Mouse (Mus musculus): ENCODE measurements around the gene Ank2. TPM values are rescaled to one million over a fixed set of nuclear protein-coding genes. Genes with fewer than 3 reads are reported as not detected.

Ank2 gene
- total and polyA plus RNA-seq, 2 experiments from 2014 or later, result 195 to 497 TPM

DNA sequence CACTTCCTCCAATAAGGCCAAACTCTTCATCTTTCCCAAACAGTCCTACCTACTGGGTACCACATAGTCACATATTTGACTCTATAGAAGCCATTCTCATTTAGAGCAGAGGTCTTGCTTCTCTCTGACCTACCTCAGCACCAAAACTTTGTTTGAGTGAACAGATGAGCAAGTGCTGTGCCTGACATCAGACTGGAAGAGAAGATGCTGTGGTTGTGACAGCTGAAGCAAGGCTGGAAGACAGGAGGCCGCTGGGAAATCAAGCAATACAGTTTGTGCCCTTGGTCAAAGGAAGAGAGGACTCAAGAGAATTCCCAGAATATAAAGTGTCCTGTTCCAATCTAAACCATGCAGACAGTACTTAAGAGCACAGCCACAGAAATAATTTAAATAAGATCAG is 402.0 kb downstream of the Ank2 start:
- no peak overlapping the region for H3K4me2 ChIP-seq (ENCODE audit: low read depth, low read length)
- H3K9ac ChIP-seq (replicated peaks; ENCODE audit: low read length), result no peak overlapping the region
- no peak for ATAC-seq
- no peak overlapping the region for H3K4me3 ChIP-seq (ENCODE audit: low read length)
- 93% methylated on average over 1 of the region's 1 CpGs for WGBS
- H3K9me3 ChIP-seq (ENCODE audit: low read length), result no peaks in the 10 kb centered on the region
- no peak for TF ChIP-seq CTCF (IDR thresholded peaks at IDR 0.05; ENCODE audit: low read depth)
- no peaks in the 10 kb centered on the region for H3K36me3 ChIP-seq (ENCODE audit: insufficient read depth, low read length)
- no peak overlapping the region for H3K27ac ChIP-seq
- DNase-seq (ENCODE audit: low spot score), result no peak
- H3K27me3 ChIP-seq (ENCODE audit: insufficient read depth, low read length), result no peaks in the 10 kb centered on the region
- no peaks in the 10 kb centered on the region for H3K4me1 ChIP-seq (ENCODE audit: insufficient read depth, low read length)

DNA sequence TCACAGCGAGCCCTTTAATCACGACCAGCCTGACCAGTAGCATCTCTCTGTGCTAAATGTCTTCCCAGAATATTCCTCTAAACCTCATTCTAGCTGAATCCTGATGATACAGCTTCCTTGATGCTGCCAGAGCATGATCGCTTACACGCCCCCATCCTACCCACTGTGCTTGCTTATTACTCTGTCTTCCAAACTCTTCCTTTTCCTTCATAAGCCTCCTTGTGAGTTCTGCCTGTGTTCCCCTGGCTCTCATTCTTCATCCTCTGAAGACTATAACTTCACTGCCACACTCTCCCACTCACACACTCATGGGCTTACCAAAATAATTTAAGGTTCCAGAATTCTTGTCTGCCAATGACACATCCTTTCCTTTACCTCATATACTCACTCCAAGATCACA is 405.5 kb downstream of the Ank2 start:
- Histone ChIP-seq H3K27ac (no peak overlapping the region), H3K27me3 (ENCODE audit: insufficient read depth, low read length) (no peaks in the 10 kb centered on the region), H3K4me1 (ENCODE audit: insufficient read depth, low read length) (no peaks in the 10 kb centered on the region), H3K9ac (replicated peaks; ENCODE audit: low read length) (no peak overlapping the region), H3K36me3 (ENCODE audit: insufficient read depth, low read length) (no peaks in the 10 kb centered on the region), H3K4me2 (ENCODE audit: low read depth, low read length) (no peak overlapping the region), H3K4me3 (ENCODE audit: low read length) (no peak overlapping the region), H3K9me3 (ENCODE audit: low read length) (no peaks in the 10 kb centered on the region)
- DNase-seq (ENCODE audit: low spot score) (no peak), ATAC-seq (no peak)
- 90% methylated on average over 4 of the region's 4 CpGs for WGBS
- TF ChIP-seq CTCF (IDR thresholded peaks at IDR 0.05; ENCODE audit: low read depth), result no peak

DNA sequence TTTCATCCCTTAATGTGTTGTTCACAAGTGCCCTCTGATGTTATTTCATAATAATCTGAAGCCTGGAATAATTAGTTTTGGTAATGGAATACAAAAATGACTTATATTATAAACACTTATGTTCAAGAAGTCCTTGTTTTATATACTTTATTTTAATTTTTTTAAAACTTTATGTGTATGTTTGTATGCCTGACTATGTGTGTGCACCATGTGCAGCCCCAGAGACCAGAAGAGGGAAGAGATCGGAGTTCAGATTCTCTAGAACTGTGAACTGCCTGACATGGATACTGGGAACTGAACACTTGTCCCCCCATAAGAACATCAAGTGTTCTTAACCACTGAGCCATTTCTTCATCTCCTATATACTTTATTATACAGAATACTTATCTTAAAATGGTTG is 411.6 kb downstream of the Ank2 start:
- H3K4me3 ChIP-seq (ENCODE audit: low read length), result no peak overlapping the region
- no peak overlapping the region for H3K4me2 ChIP-seq (ENCODE audit: low read depth, low read length)
- TF ChIP-seq CTCF (IDR thresholded peaks at IDR 0.05; ENCODE audit: low read depth), result no peak
- H3K9ac ChIP-seq (replicated peaks; ENCODE audit: low read length), result no peak overlapping the region
- H3K4me1 ChIP-seq (ENCODE audit: insufficient read depth, low read length), result no peaks in the 10 kb centered on the region
- no peaks in the 10 kb centered on the region for H3K27me3 ChIP-seq (ENCODE audit: insufficient read depth, low read length)
- H3K9me3 ChIP-seq (ENCODE audit: low read length), result no peaks in the 10 kb centered on the region
- no peak overlapping the region for H3K27ac ChIP-seq
- H3K36me3 ChIP-seq (ENCODE audit: insufficient read depth, low read length), result no peaks in the 10 kb centered on the region
- no peak for ATAC-seq
- no peak for DNase-seq (ENCODE audit: low spot score)
- WGBS, result 73% methylated on average over 1 of the region's 1 CpGs

DNA sequence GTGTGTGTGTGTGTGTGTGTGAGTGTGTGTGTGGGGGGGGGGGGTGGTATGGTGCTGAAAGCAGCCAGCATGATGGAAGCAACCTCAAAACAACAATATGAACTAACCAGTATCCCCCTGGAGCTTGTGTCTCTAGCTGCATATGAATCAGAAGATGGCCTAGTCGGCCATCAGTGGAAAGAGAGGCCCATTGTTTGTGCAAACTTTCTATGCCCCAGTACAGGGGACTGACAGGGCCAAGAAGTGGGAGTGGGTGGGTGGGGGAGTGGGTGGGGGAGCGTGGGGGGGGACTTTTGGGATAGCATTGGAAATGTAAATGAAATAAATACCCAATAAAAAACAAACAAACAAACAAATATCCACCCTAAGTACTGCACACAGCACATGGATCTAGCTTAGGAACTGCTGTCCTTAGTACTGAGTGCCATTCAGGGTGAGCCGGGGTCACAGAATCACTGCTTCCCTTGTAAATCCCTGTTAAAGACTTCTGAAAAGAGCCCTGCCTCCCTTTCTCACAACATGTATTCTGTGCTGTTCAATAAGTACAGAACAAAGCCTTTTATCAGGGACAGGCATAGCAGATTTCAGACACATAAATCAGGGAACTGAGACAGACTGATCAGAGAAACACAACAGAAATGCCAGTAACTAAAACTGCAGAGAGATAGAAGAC is 412.2 kb downstream of the Ank2 start:
- ATAC-seq (no peak), DNase-seq (ENCODE audit: low spot score) (no peak)
- H3K27me3 ChIP-seq (ENCODE audit: insufficient read depth, low read length), result no peaks in the 10 kb centered on the region
- H3K9ac ChIP-seq (replicated peaks; ENCODE audit: low read length), result no peak overlapping the region
- no peak overlapping the region for H3K27ac ChIP-seq
- H3K36me3 ChIP-seq (ENCODE audit: insufficient read depth, low read length), result no peaks in the 10 kb centered on the region
- TF ChIP-seq CTCF (IDR thresholded peaks at IDR 0.05; ENCODE audit: low read depth), result no peak
- no peaks in the 10 kb centered on the region for H3K9me3 ChIP-seq (ENCODE audit: low read length)
- H3K4me3 ChIP-seq (ENCODE audit: low read length), result no peak overlapping the region
- H3K4me2 ChIP-seq (ENCODE audit: low read depth, low read length), result no peak overlapping the region
- no peaks in the 10 kb centered on the region for H3K4me1 ChIP-seq (ENCODE audit: insufficient read depth, low read length)
- WGBS, result 28% methylated on average over 3 of the region's 3 CpGs

DNA sequence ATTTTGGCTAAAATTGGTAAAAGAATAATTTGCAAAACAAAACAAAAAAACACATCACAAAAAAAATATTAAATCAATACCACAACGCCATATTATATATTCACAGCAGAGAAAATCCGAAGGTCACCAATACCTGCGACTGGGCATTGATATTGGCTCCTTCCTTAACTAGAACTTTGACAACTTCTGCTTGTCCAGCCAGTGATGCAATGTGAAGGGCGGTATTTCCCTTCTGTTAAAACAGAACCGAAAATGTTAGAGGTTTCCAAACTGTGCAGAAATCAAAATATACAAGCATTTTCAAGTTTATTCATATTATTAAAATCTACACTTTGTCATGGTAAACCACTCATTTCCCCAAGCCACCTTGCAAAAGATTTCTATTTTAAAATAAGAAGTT is 421.8 kb downstream of the Ank2 start:
- no peak for TF ChIP-seq CTCF (IDR thresholded peaks at IDR 0.05; ENCODE audit: low read depth)
- Histone ChIP-seq H3K27me3 (ENCODE audit: insufficient read depth, low read length) (no peaks in the 10 kb centered on the region), H3K4me1 (ENCODE audit: insufficient read depth, low read length) (no peaks in the 10 kb centered on the region), H3K36me3 (ENCODE audit: insufficient read depth, low read length) (no peaks in the 10 kb centered on the region), H3K9me3 (ENCODE audit: low read length) (no peaks in the 10 kb centered on the region), H3K9ac (replicated peaks; ENCODE audit: low read length) (no peak overlapping the region), H3K4me2 (ENCODE audit: low read depth, low read length) (no peak overlapping the region), H3K27ac (no peak overlapping the region), H3K4me3 (ENCODE audit: low read length) (no peak overlapping the region)
- DNase-seq (ENCODE audit: low spot score) (no peak), ATAC-seq (no peak)
- WGBS, result 93% methylated on average over 5 of the region's 5 CpGs

DNA sequence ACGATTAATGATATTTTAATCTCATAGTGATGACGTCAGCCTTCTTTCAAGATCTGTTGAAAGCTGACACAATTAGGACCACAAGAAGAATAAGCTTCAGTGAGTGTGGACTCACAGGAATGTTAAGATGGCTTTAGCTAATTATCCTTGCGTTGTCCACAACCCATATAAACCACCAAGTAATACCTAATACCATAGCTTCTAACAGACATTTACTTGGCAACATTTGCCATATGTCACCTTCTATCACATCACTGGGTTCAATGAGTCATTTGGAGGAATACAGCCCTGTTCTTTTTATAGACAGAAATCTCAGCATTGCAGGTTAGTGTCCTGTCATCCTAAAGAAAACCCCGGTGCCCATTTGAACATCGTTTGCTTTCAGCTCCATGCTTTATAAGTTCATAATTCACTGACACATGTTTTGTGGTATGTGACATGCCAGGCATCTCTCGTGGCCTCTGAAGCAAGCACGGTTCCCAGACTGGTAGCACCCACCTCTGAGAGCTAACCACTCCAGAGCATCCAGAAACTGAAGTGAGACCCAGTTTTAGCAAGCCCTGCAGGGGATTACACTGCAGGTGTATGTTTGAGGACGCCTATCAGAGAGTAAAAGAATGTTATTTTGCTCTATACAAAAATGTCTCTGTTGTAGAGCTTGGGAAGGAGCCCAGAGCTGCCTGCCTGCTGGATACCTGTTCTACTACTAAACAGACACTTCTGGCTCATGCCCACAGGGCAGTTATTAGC is 423.4 kb downstream of the Ank2 start:
- no peak for TF ChIP-seq CTCF (IDR thresholded peaks at IDR 0.05; ENCODE audit: low read depth)
- Histone ChIP-seq H3K27me3 (ENCODE audit: insufficient read depth, low read length) (no peaks in the 10 kb centered on the region), H3K4me3 (ENCODE audit: low read length) (no peak overlapping the region), H3K9ac (replicated peaks; ENCODE audit: low read length) (no peak overlapping the region), H3K36me3 (ENCODE audit: insufficient read depth, low read length) (no peaks in the 10 kb centered on the region), H3K27ac (no peak overlapping the region), H3K4me2 (ENCODE audit: low read depth, low read length) (no peak overlapping the region), H3K9me3 (ENCODE audit: low read length) (no peaks in the 10 kb centered on the region), H3K4me1 (ENCODE audit: insufficient read depth, low read length) (0 out of 2 replicates have a peak, but pooled peaks cover 5% of the 10 kb centered on the region)
- ATAC-seq (peak; percentile 61), DNase-seq (ENCODE audit: low spot score) (peak; percentile 48)
- WGBS, result 55% methylated on average over 8 of the region's 8 CpGs

DNA sequence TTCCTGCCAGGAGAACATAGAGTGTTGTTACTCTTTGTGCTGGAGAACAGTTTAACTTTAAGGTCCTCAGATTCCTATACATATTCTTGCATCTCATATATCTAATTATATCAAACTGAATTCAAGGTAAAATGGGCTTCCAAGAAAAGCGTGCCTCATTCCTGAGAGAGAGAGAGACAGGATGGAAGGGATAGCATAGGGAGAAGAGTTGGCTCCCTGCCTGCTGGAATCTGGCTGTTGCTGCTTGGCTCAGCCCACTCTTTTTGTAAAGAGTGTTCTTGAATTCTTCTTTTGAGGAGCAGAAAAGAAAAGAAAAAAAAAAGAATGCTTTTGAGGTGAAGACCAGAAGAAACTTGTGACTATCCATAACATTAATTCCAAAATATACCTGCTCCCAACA is 427.7 kb downstream of the Ank2 start:
- no peak overlapping the region for H3K4me2 ChIP-seq (ENCODE audit: low read depth, low read length)
- no peaks in the 10 kb centered on the region for H3K27me3 ChIP-seq (ENCODE audit: insufficient read depth, low read length)
- no peak for ATAC-seq
- no peaks in the 10 kb centered on the region for H3K9me3 ChIP-seq (ENCODE audit: low read length)
- TF ChIP-seq CTCF (IDR thresholded peaks at IDR 0.05; ENCODE audit: low read depth), result no peak
- no peak overlapping the region for H3K4me3 ChIP-seq (ENCODE audit: low read length)
- 0 out of 2 replicates have a peak, but pooled peaks cover 5% of the 10 kb centered on the region for H3K4me1 ChIP-seq (ENCODE audit: insufficient read depth, low read length)
- no peak overlapping the region for H3K9ac ChIP-seq (replicated peaks; ENCODE audit: low read length)
- peak; percentile 31 for DNase-seq (ENCODE audit: low spot score)
- H3K27ac ChIP-seq, result no peak overlapping the region
- H3K36me3 ChIP-seq (ENCODE audit: insufficient read depth, low read length), result no peaks in the 10 kb centered on the region
- WGBS, result 47% methylated on average over 1 of the region's 1 CpGs
